Mouse (Mus musculus) E14TG2a.4 (cell line): ENCODE measurements around the gene Ifit1bl2.
"Not testable (repeated sequence)": the region's sequence is repeated elsewhere in the genome, so short reads cannot be mapped to it uniquely, and the experiment has no call there.

Experiments used
- CTCF ChIP-seq: conservative IDR thresholded peaks from 2 replicates; pipeline ENCODE4 v1.5.1; 2014; ENCODE audit warnings: low read length
- NANOG ChIP-seq: IDR thresholded peaks from 2 replicates; pipeline ENCODE4 v1.6.1; 2014; ENCODE audit warnings: borderline replicate concordance, low read length, mixed read lengths
- POU5F1 ChIP-seq: IDR thresholded peaks from 2 replicates; pipeline ENCODE4 v1.6.1; 2014; ENCODE audit warnings: low read length, borderline replicate concordance

- not testable (repeated sequence) for TF ChIP-seq CTCF, POU5F1, NANOG
Measured at GRCm38 (mm10) chr19:34599250-34599649, 41.3 kb downstream of the Ifit1bl2 start.
